Mouse (Mus musculus) kidney, postnatal 0 days (tissue): ENCODE measurements at regions not wholly inside any gene's neighbourhood (a gene's known extent, or its start where the extent isn't known, plus 50 kb on each side); places are given as distances from the start of the nearest gene placed in this dataset.

Experiments
- ATAC-seq: fragments of 200-750 bp; cut with Nextera tagmentation; replicated peaks from 2 replicates; pipeline ENCODE4 v1.8.0; 2017; ENCODE audit warnings: low read depth, moderate number of reproducible peaks, moderate TSS enrichment, moderate library complexity; ENCODE audit not compliant: low FRiP score
- DNase-seq: peaks from one replicate; pipeline ENCODE4 v3.0.0-alpha.2; 2016; ENCODE audit warnings: low spot score
- H3K27ac ChIP-seq: fragments of 300-500 bp; sonication (generic); 2 replicates; pipeline ENCODE4 v1.5.1; 2014; ENCODE audit warnings: mild to moderate bottlenecking
- H3K27me3 ChIP-seq: fragments of 300-500 bp; sonication (generic); 2 replicates; pipeline ENCODE4 v1.6.1; 2014; ENCODE audit warnings: low read length, mixed read lengths; ENCODE audit not compliant: insufficient read depth
- H3K36me3 ChIP-seq: fragments of 300-500 bp; sonication (generic); 2 replicates; pipeline ENCODE4 v1.6.1; 2014; ENCODE audit warnings: low read length, mixed read lengths; ENCODE audit not compliant: insufficient read depth
- H3K4me1 ChIP-seq: fragments of 300-500 bp; sonication (generic); replicated peaks from 2 replicates; pipeline ENCODE4 v1.6.1; 2014; ENCODE audit warnings: antibody characterized with exemption, low read length, mixed read lengths; ENCODE audit not compliant: insufficient read depth
- H3K4me2 ChIP-seq: fragments of 300-500 bp; sonication (generic); 2 replicates; pipeline ENCODE4 v1.6.1; 2014; ENCODE audit warnings: mild to moderate bottlenecking, low read length, moderate library complexity, mixed read lengths
- H3K4me3 ChIP-seq: fragments of 300-500 bp; sonication (generic); replicated peaks from 2 replicates; pipeline ENCODE4 v1.5.1; 2014; ENCODE audit warnings: low read depth, low read length
- H3K9ac ChIP-seq: fragments of 300-500 bp; sonication (generic); 2 replicates; pipeline ENCODE4 v1.6.1; 2014; ENCODE audit warnings: low read depth, low read length
- H3K9me3 ChIP-seq: fragments of 300-500 bp; sonication (generic); replicated peaks from 2 replicates; pipeline ENCODE4 v1.6.1; 2016; ENCODE audit warnings: low read length, inconsistent platforms, mixed read lengths
- CTCF ChIP-seq: IDR thresholded peaks from 2 replicates; pipeline ENCODE4 v1.5.1; 2016; ENCODE audit warnings: antibody characterized with exemption, low read depth, mild to moderate bottlenecking, moderate library complexity
- WGBS: fragments of 180-500 bp; shearing (Covaris S2); extraction: QIAGEN DNeasy Blood & Tissue Kit; methylation state at CpG from one replicate; pipeline ENCODE4 v1.1.7; 2014; 5-methylcytosine and 5-hydroxymethylcytosine counted together

DNA sequence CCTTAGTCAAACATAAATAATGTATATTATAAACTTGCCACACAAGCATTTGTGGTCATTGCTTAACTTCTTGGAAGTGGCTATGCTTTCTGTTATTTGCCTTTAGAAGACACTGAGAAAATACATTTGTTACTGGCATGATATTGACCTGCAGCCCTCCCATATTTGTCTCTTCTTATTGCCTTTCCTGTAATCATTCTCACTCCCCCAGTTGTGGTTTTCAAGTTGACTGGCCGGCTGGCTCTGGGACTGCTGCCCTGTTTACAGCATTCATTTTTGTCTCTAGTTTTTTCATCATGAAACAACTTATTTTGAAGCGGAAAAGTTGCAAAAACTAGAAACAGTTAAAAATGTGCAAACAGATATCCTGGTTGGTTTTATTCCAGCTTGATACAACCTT is 57.5 kb upstream of the Stc2 start:
- Histone ChIP-seq H3K27ac (no peak overlapping the region), H3K27me3 (no peaks in the 10 kb centered on the region), H3K36me3 (no peaks in the 10 kb centered on the region), H3K4me1 (no peaks in the 10 kb centered on the region), H3K4me2 (no peak overlapping the region), H3K4me3 (no peak overlapping the region), H3K9me3 (no peaks in the 10 kb centered on the region), H3K9ac (no peak overlapping the region)
- WGBS: 79% methylated on average over 2 of the region's 2 CpGs
- ATAC-seq (no peak), DNase-seq (peak; percentile 22)
- TF ChIP-seq CTCF: no peak
